Mouse (Mus musculus) embryonic facial prominence, embryonic 13.5 days (tissue): ENCODE data around the gene Glyr1. TPM values are rescaled to one million over a fixed set of nuclear protein-coding genes. Genes with fewer than 3 reads are reported as not detected.

Source experiments
- ATAC-seq: fragments of 200-750 bp; cut with Nextera tagmentation; 2 replicates; pipeline ENCODE4 v1.8.0; 2017; ENCODE audit warnings: low read depth; ENCODE audit not compliant: insufficient number of reproducible peaks, insufficient read depth, low FRiP score, low TSS enrichment
- H3K27ac ChIP-seq: fragments of 300-500 bp; sonication (generic); 2 replicates; pipeline ENCODE4 v1.5.1; 2015; ENCODE audit warnings: moderate library complexity, mild to moderate bottlenecking, inconsistent platforms
- H3K27me3 ChIP-seq: fragments of 300-500 bp; sonication (generic); 2 replicates; pipeline ENCODE4 v1.6.1; 2015; ENCODE audit warnings: mild to moderate bottlenecking, inconsistent platforms
- H3K36me3 ChIP-seq: fragments of 300-500 bp; sonication (generic); 2 replicates; pipeline ENCODE4 v1.6.1; 2015; ENCODE audit warnings: mild to moderate bottlenecking, inconsistent platforms
- H3K4me1 ChIP-seq: fragments of 300-500 bp; sonication (generic); 2 replicates; pipeline ENCODE4 v1.6.1; 2015; ENCODE audit warnings: inconsistent platforms
- H3K4me2 ChIP-seq: fragments of 300-500 bp; sonication (generic); 2 replicates; pipeline ENCODE4 v1.6.1; 2015; ENCODE audit warnings: moderate library complexity, mild to moderate bottlenecking, inconsistent platforms
- H3K4me3 ChIP-seq: fragments of 300-500 bp; sonication (generic); 2 replicates; pipeline ENCODE4 v1.5.1; 2015; ENCODE audit warnings: mild to moderate bottlenecking, inconsistent platforms
- H3K9ac ChIP-seq: fragments of 300-500 bp; sonication (generic); 2 replicates; pipeline ENCODE4 v1.6.1; 2015; ENCODE audit warnings: mild to moderate bottlenecking, inconsistent platforms
- H3K9me3 ChIP-seq: fragments of 300-500 bp; sonication (generic); 2 replicates; pipeline ENCODE4 v1.6.1; 2016; ENCODE audit warnings: inconsistent platforms
- WGBS: fragments of 180-500 bp; shearing (Covaris S2); methylation state at CpG from one replicate; pipeline ENCODE4 v1.1.7; 2015; ENCODE audit warnings: mixed read lengths; 5-methylcytosine and 5-hydroxymethylcytosine counted together
- polyA plus RNA-seq: library from polyadenylated mRNA; unstranded; fragments of >200 nt; fragmentation: Nextera tagmentation; extraction: Ambion mirVana; gene quantifications from 2 replicates; pipeline ENCODE4 v1.2.1, GENCODE M21; 2015

Gene Glyr1
- 139 and 143 TPM in 2 replicates for polyA plus RNA-seq

GRCm38 (mm10) chr16:5049774-5050234 lies at the start of gene Glyr1, which contains the start of gene Ubn1:
TSS of gene Glyr1 (minus strand) at chr16:5049863.
TSS of gene Ubn1 (plus strand) at chr16:5050057.
- Histone ChIP-seq H3K9me3 (no peaks in the 10 kb centered on the region), H3K27ac (peak within 1 kb of the TSS; percentile 96), H3K4me3 (peak within 1 kb of the TSS; percentile 95), H3K36me3 (peaks cover 39% of the 10 kb centered on the region), H3K4me1 (peaks cover 26% of the 10 kb centered on the region), H3K27me3 (no peaks in the 10 kb centered on the region), H3K4me2 (peak within 1 kb of the TSS; percentile 94), H3K9ac (peak within 1 kb of the TSS; percentile 96)
- WGBS: 0% methylated on average over 56 of the region's 56 CpGs
- ATAC-seq: peak; percentile 99

- no peak overlapping the region for H3K27ac ChIP-seq
- no peak for ATAC-seq
These were observed 46.8 kb upstream of the Glyr1 start for GRCm38 (mm10) chr16:5096504-5096903.

DNA sequence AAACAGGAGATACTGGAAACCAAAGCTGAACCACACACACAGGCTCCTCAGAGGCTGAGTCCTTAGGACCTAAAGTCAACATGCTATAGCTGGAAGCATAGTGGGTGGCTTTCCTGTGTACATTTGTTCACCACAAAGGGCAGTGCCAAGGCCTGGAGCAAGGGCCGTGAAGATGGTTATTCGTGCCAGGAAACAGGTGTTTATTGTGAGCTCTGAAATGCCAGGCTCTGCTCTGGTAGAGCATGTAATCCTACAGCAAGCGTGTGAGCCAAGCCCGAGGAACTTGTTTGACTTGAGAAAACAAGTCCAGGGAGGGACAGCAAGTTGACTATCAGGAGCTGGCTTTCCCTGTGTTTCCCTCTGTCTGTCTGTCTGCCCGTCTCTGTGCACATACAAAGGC lies 43.6 kb upstream of the Glyr1 start:
- 89% methylated on average over 5 of the region's 5 CpGs for WGBS
- Histone ChIP-seq H3K9me3 (no peaks in the 10 kb centered on the region), H3K4me3 (no peak overlapping the region), H3K27ac (no peak overlapping the region), H3K36me3 (peaks cover 12% of the 10 kb centered on the region), H3K4me2 (no peak overlapping the region), H3K9ac (no peak overlapping the region), H3K4me1 (no peaks in the 10 kb centered on the region), H3K27me3 (no peaks in the 10 kb centered on the region)
- no peak for ATAC-seq

More at GRCm38 (mm10) chr16:5096504-5096903, 46.8 kb upstream of the Glyr1 start:
- H3K27me3 ChIP-seq: no peaks in the 10 kb centered on the region
- no peaks in the 10 kb centered on the region for H3K9me3 ChIP-seq
- no peak overlapping the region for H3K4me2 ChIP-seq
- no peaks in the 10 kb centered on the region for H3K4me1 ChIP-seq
- no peak overlapping the region for H3K4me3 ChIP-seq
- H3K36me3 ChIP-seq: no peaks in the 10 kb centered on the region
- 86% methylated on average over 8 of the region's 8 CpGs for WGBS
- no peak overlapping the region for H3K9ac ChIP-seq

- Histone ChIP-seq H3K27me3 (no peaks in the 10 kb centered on the region), H3K9me3 (no peaks in the 10 kb centered on the region), H3K4me3 (no peak overlapping the region), H3K4me1 (no peaks in the 10 kb centered on the region), H3K27ac (no peak overlapping the region), H3K4me2 (no peak overlapping the region), H3K9ac (no peak overlapping the region), H3K36me3 (peaks cover 55% of the 10 kb centered on the region)
- WGBS: 73% methylated on average over 10 of the region's 10 CpGs
- ATAC-seq: no peak
These were observed 39.4 kb upstream of the Glyr1 start for GRCm38 (mm10) chr16:5089021-5089420.

DNA sequence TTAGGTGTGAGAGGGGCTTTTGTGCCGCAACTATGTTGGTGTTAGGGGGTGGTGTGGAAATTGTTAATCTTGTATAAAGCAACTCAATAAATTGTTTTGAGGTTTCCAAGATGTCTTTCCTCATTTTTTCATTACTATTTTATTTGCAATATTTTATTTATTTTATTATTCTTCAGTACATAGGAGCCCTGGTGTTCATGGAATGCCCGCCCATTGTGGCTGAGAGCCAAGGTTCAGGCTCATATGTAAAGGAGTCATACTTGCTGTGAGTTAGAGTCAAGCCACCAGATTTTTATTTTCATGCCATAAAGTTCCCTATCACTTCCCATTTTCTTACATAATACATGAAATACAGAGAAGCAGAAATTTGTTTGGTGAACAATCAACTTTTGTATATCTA lies 36.5 kb upstream of the Glyr1 start:
- ATAC-seq: no peak
- Histone ChIP-seq H3K4me2 (no peak overlapping the region), H3K9ac (no peak overlapping the region), H3K36me3 (peaks cover 81% of the 10 kb centered on the region), H3K27ac (no peak overlapping the region), H3K27me3 (no peaks in the 10 kb centered on the region), H3K4me3 (no peak overlapping the region), H3K4me1 (no peaks in the 10 kb centered on the region), H3K9me3 (no peaks in the 10 kb centered on the region)
- WGBS: 93% methylated on average over 2 of the region's 2 CpGs

GRCm38 (mm10) chr16:5085196-5085595 lies 35.5 kb upstream of the Glyr1 start:
- Histone ChIP-seq H3K4me3 (no peak overlapping the region), H3K36me3 (peaks cover 85% of the 10 kb centered on the region), H3K4me1 (no peaks in the 10 kb centered on the region), H3K4me2 (no peak overlapping the region), H3K27ac (no peak overlapping the region), H3K9me3 (no peaks in the 10 kb centered on the region), H3K9ac (no peak overlapping the region), H3K27me3 (no peaks in the 10 kb centered on the region)
- 90% methylated on average over 4 of the region's 4 CpGs for WGBS
- no peak for ATAC-seq

DNA sequence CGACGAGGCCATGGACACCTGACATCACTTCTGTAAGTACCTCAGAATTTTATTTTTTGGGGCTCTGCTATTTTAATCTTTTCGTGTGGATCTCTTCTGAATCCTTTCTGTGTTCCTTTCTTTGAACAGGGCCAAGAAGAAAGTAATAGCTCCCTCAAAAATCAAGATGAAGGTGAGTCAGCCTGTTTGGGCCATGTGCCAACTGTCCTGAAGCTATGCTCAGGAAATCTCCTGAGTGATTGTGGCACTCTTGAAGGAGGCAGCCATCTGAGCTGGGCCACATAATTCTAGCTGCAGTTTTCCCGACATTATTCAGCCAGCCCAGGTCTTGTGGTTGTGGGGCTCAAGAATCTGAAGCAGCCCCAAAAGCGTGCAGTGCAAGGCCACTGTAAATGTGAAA lies 24.7 kb upstream of the Glyr1 start:
- Histone ChIP-seq H3K9me3 (no peaks in the 10 kb centered on the region), H3K4me2 (no peak overlapping the region), H3K4me1 (no peaks in the 10 kb centered on the region), H3K27me3 (no peaks in the 10 kb centered on the region), H3K27ac (no peak overlapping the region), H3K9ac (no peak overlapping the region), H3K4me3 (no peak overlapping the region), H3K36me3 (peaks cover 94% of the 10 kb centered on the region)
- no peak for ATAC-seq
- 88% methylated on average over 5 of the region's 5 CpGs for WGBS

GRCm38 (mm10) chr16:5071974-5072373 lies 22.3 kb upstream of the Glyr1 start:
- no peak overlapping the region for H3K4me3 ChIP-seq
- ATAC-seq: no peak
- no peak overlapping the region for H3K4me2 ChIP-seq
- no peaks in the 10 kb centered on the region for H3K4me1 ChIP-seq
- H3K27ac ChIP-seq: no peak overlapping the region
- H3K9me3 ChIP-seq: no peaks in the 10 kb centered on the region
- H3K36me3 ChIP-seq: peaks cover 89% of the 10 kb centered on the region
- no peak overlapping the region for H3K9ac ChIP-seq
- no peaks in the 10 kb centered on the region for H3K27me3 ChIP-seq
- WGBS: 92% methylated on average over 7 of the region's 7 CpGs

GRCm38 (mm10) chr16:5070321-5070720 lies 20.7 kb upstream of the Glyr1 start:
- 93% methylated on average over 3 of the region's 3 CpGs for WGBS
- H3K36me3 ChIP-seq: peaks cover 88% of the 10 kb centered on the region

DNA sequence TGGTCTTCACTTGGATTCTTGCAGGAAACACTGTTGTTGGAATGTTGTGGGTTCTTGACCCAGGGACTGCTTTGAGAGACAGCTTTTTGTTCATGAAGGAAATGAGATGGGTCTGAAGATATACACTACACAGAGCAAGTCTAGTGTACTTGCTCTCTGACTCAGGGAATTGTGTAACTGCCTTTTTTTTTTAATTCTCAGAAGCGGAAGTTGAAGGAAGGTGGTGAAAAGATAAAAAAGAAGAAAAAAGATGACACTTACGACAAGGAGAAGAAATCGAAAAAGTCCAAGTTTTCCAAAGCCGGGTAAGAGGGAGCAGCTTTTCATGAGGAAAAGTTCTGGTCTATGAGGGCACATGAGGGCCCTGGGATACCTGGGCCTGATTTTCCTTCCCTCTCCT lies 13.8 kb upstream of the Glyr1 start:
- ATAC-seq: no peak
- 89% methylated on average over 4 of the region's 4 CpGs for WGBS
- peaks cover 68% of the 10 kb centered on the region for H3K36me3 ChIP-seq
- no peak overlapping the region for H3K9ac ChIP-seq
- no peak overlapping the region for H3K4me2 ChIP-seq
- H3K9me3 ChIP-seq: no peaks in the 10 kb centered on the region
- H3K4me3 ChIP-seq: no peak overlapping the region
- no peak overlapping the region for H3K27ac ChIP-seq
- no peaks in the 10 kb centered on the region for H3K4me1 ChIP-seq
- H3K27me3 ChIP-seq: no peaks in the 10 kb centered on the region

More at GRCm38 (mm10) chr16:5070321-5070720, 20.7 kb upstream of the Glyr1 start:
- ATAC-seq: no peak
- H3K4me2 ChIP-seq: no peak overlapping the region
- H3K9ac ChIP-seq: no peak overlapping the region
- no peaks in the 10 kb centered on the region for H3K4me1 ChIP-seq
- no peaks in the 10 kb centered on the region for H3K27me3 ChIP-seq
- no peaks in the 10 kb centered on the region for H3K9me3 ChIP-seq
- no peak overlapping the region for H3K4me3 ChIP-seq
- H3K27ac ChIP-seq: no peak overlapping the region

GRCm38 (mm10) chr16:5058114-5058513 lies 8.5 kb upstream of the Glyr1 start:
- H3K4me2 ChIP-seq: no peak overlapping the region
- peaks cover 64% of the 10 kb centered on the region for H3K36me3 ChIP-seq
- H3K9me3 ChIP-seq: no peaks in the 10 kb centered on the region
- no peaks in the 10 kb centered on the region for H3K4me1 ChIP-seq
- no peak overlapping the region for H3K27ac ChIP-seq
- no peak for ATAC-seq
- H3K4me3 ChIP-seq: no peak overlapping the region
- no peaks in the 10 kb centered on the region for H3K27me3 ChIP-seq
- no peak overlapping the region for H3K9ac ChIP-seq
- 83% methylated on average over 1 of the region's 1 CpGs for WGBS

DNA sequence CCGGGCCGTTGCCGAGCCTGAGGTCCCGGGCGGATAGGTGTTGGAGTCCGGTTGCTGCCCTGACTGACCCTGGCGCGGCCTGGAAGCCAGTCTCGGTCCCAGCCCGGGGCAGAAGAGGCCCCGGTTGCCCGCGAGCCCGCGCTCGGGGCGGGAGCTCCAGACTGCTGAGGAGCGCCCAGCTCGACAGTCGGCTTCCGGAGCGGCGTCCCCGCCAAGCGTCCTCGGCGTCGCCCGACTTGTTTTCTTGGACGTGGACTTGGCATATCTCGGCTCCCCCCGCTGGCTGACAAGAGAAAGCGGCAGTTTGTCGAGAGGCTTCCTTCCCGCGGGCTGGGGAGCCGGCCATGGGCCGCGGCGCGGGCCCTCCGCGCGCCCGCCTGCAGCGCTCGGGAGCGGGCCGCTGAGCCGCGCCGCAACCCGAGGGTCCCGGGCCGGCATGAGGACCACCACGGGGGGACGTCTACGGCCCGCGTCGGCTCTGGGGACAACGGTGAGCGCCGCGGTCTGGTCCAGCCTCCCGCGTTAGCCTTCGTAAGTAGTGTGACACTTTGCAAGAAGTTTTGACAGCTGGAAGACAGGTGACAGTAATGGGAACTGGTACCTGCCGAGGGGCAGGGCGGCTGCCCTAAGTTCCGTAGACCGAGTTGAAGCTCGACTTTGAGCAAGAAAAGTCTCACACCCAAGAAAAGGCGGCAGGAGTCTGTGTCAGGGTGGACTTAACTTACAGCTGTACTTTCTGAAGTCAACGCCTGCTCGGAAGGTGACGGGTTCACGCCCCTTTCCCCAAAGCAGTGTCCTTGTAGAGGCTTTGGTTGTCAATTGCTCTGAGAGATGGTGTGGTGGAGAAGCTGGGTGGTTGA lies 818 bp upstream of the Glyr1 start:
- Histone ChIP-seq H3K4me2 (peak overlapping the region; percentile 94), H3K9me3 (no peaks in the 10 kb centered on the region), H3K27me3 (no peaks in the 10 kb centered on the region), H3K27ac (peak overlapping the region; percentile 96), H3K9ac (peak overlapping the region; percentile 94), H3K36me3 (peaks cover 38% of the 10 kb centered on the region), H3K4me3 (peak overlapping the region; percentile 95), H3K4me1 (peaks cover 26% of the 10 kb centered on the region)
- ATAC-seq: peak; percentile 63; the same call in 1 of the 2 replicates
- under 1% methylated on average over 78 of the region's 78 CpGs for WGBS
